Mouse (Mus musculus): ENCODE results near the gene Tmem189.

The Tmem189 gene

GRCm38 (mm10) chr2:167594444-167594934 lies 95.1 kb downstream of the Tmem189 start:
- in situ Hi-C loops (cut with MboI, MseI): no loop called here

- in situ Hi-C loops (cut with MboI, MseI): no loop called here
Measured at GRCm38 (mm10) chr2:167593551-167594250, 95.9 kb downstream of the Tmem189 start.

Measured in T-helper 1 cell (primary cell).